Mouse (Mus musculus) kidney, adult 2 months (tissue): Measurements from ENCODE around the gene Pfn1.

Experiments
- CTCF ChIP-seq: fragments of 200-500 bp; conservative IDR thresholded peaks from 2 replicates; pipeline ENCODE4 v1.5.1; 2011; ENCODE audit warnings: low read depth, mild to moderate bottlenecking, control low read depth, low read length, moderate library complexity, mixed read lengths; ENCODE audit not compliant: insufficient read depth, insufficient read length
- POLR2A ChIP-seq: fragments of 200-500 bp; IDR thresholded peaks from one replicate; pipeline ENCODE4 v1.6.1; 2011; ENCODE audit warnings: low read depth, low read length, control low read depth

GRCm38 (mm10) chr11:70700613-70701012, 46.2 kb upstream of the Pfn1 start:
- no peak for TF ChIP-seq POLR2A
- no peak for TF ChIP-seq CTCF
